In the genomic region with DNA sequence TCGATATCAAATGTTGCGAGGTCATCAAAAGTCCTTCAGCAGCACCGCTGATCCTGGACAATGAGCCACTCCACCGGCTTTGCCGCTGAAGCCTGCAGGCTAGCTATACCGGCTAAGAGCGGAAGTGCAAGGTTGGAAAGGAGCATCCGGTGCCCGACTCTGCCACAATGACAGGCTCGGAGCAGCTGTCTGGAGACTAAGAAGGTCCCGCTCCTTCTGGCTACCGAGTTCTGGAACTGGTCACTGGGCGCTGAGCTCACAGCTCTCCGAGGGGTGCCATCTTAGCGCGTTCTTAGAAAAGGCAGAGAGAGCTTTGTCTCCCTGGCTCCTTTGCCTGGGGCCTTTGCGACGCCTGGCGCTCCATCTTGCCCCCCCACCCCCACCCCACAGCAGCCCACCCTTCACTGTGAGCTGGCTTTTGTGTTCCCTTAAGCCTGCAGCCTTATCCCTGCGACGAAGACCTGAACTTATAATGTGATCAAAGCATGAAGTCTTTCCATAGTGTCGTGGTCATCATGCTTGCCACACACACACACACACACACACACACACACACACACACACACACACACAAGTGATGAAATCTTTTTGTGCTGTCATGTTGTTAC, we compare ENCODE assay signal across 9 mouse cellular contexts. TPM values are rescaled to one million over a fixed set of nuclear protein-coding genes. Genes with fewer than 3 reads are reported as not detected.
DNase-seq lines count a peak whose midpoint lies in the region; TF ChIP-seq lines count a peak whose summit lies in the region.
"Had no signal": no experiment of that assay in that cellular context is flagged by ENCODE, and none has a peak within 500 bp of the region (broad histone marks: within the 10 kb centered on the region; RNA-seq: fewer than 3 reads in every experiment).

No protein-coding gene starts in this region.

- no peaks in the 10 kb centered on the region for H3K27me3 ChIP-seq in liver, adult 2 months (ENCODE audit: control insufficient read depth, insufficient read depth, low read length)

- TF ChIP-seq CTCF in bone marrow, adult 2 months (IDR thresholded peaks at IDR 0.05; ENCODE audit: control insufficient read depth, insufficient read depth, low read length) = no peak
- TF ChIP-seq CTCF in liver, adult 2 months (IDR thresholded peaks at IDR 0.05; ENCODE audit: low read depth, low read length) = no peak

- H3K79me2 ChIP-seq in liver, adult 2 months (ENCODE audit: control insufficient read depth, insufficient read depth, low read length) = no peaks in the 10 kb centered on the region

- DNase-seq in gastrocnemius, postnatal 10 days = peak; percentile 33
- DNase-seq in gastrocnemius, postnatal 36 days = no peak
- DNase-seq in heart, postnatal 14 days = peak; percentile 24 to 43
- no peak for DNase-seq in liver, adult 2 months (ENCODE audit: extremely low read depth, low read depth, low spot score)
- peak; percentile 71 for DNase-seq in naive thymus-derived CD4-positive, alpha-beta T cell, adult 2 months (ENCODE audit: low read depth)
- DNase-seq in yolk sac, embryonic 10.5 days (ENCODE audit: low spot score) = no peak
- no peak for DNase-seq in right cerebral cortex, postnatal 10 days (ENCODE audit: low spot score in 2 of 2)

- peaks cover 2% of the 10 kb centered on the region; the same call in 1 of the 2 replicates for H3K4me1 ChIP-seq in bone marrow, adult 2 months (ENCODE audit: control insufficient read depth, insufficient read depth, low read length)
- H3K4me1 ChIP-seq in liver, adult 2 months (ENCODE audit: control insufficient read depth, insufficient read depth, low read length) = no peaks in the 10 kb centered on the region; the same call in 1 of the 2 replicates

- H3K27ac ChIP-seq in bone marrow, adult 2 months (ENCODE audit: control insufficient read depth, insufficient read depth, low read depth, low read length, poor library complexity) = peak overlapping the region; percentile 6; the same call in 1 of the 2 replicates
- no peak overlapping the region for H3K27ac ChIP-seq in liver, adult 2 months (replicated peaks; ENCODE audit: insufficient read depth, low read depth, low read length)

- H3K9ac ChIP-seq in liver, adult 2 months (ENCODE audit: low read depth, low read length) = no peak overlapping the region

- no peaks in the 10 kb centered on the region for H3K36me3 ChIP-seq in liver, adult 2 months (ENCODE audit: control insufficient read depth, insufficient read depth, low read length)
- H3K36me3 ChIP-seq: G1E had no signal

- TF ChIP-seq POLR2A in bone marrow, adult 2 months (IDR thresholded peaks at IDR 0.05; ENCODE audit: borderline replicate concordance, control insufficient read depth, low read depth, low read length) = no peak
- TF ChIP-seq POLR2A in liver, adult 2 months (IDR thresholded peaks at IDR 0.05; ENCODE audit: extremely low read depth, insufficient read depth, low read length) = 0 out of 2 replicates have a peak, but pooled peaks have one; percentile 10

- H3K4me3 ChIP-seq in bone marrow, adult 2 months (replicated peaks; ENCODE audit: control insufficient read depth, low read depth, low read length) = peak overlapping the region; percentile 33
- no peak overlapping the region for H3K4me3 ChIP-seq in liver, adult 2 months (ENCODE audit: insufficient read depth, low read depth, low read length)

- intact Hi-C loops in gastrocnemius, postnatal 36 days (cut with DNase I) = no loop called here
- intact Hi-C loops in heart, postnatal 14 days (cut with DNase I) = no loop called here

- WGBS in bone marrow, adult 2 months = 12% methylated on average over 22 of the region's 22 CpGs
- WGBS in liver, adult 2 months = 33% methylated on average over 22 of the region's 22 CpGs

RNA-seq across cellular contexts. Expression of gene Lta4h, which starts 22.2 kb away (rescaled TPM):
- total RNA-seq in gastrocnemius, postnatal 10 days (2021) = 10 to 100 TPM; 38.5 to 46.5 TPM
- 10 to 100 TPM; 23.5 to 24.2 TPM for total RNA-seq in gastrocnemius, postnatal 36 days (2021)
- 147 and 309 TPM in 2 replicates for polyA plus RNA-seq in bone marrow, adult 2 months (2011; ENCODE audit: insufficient read depth, insufficient read length, low replicate concordance, missing spikeins)
- 10 to 100 TPM; 41.6 to 46.0 TPM for total RNA-seq in heart, postnatal 14 days (2021)
- total RNA-seq in liver, adult 2 months (2014; rRNA removed) = 24.0 TPM in 2 replicates
- polyA plus RNA-seq in liver, adult 2 months (2012; rRNA removed) = 31.4 and 34.0 TPM in 2 replicates

RNA-seq across cellular contexts. Expression of gene Hal, which starts 57.5 kb away (rescaled TPM):
- under 1 TPM; 0.09 to 0.56 TPM for total RNA-seq in gastrocnemius, postnatal 10 days (2021)
- under 1 TPM; 0.05 TPM for total RNA-seq in gastrocnemius, postnatal 36 days (2021)
- 2.0 and 6.1 TPM in 2 replicates for polyA plus RNA-seq in bone marrow, adult 2 months (2011; ENCODE audit: insufficient read depth, insufficient read length, low replicate concordance, missing spikeins)
- total RNA-seq in heart, postnatal 14 days (2021) = under 1 TPM; 0.38 to 0.44 TPM
- 293 and 381 TPM in 2 replicates for total RNA-seq in liver, adult 2 months (2014; rRNA removed)
- polyA plus RNA-seq in liver, adult 2 months (2012; rRNA removed) = 284 and 348 TPM in 2 replicates
- polyA plus RNA-seq: G1E had no signal

Comparison
In these comparisons a context has a peak if more than half of its experiments do, and no peak if none do; other contexts are left out.
1. DNase-seq: peak in gastrocnemius, postnatal 10 days (single experiment), heart, postnatal 14 days (2 of 2) and naive thymus-derived CD4-positive, alpha-beta T cell, adult 2 months (single experiment); none in gastrocnemius, postnatal 36 days (0 of 2), liver, adult 2 months (single experiment), yolk sac, embryonic 10.5 days (single experiment) and right cerebral cortex, postnatal 10 days (0 of 2).
2. RNA of gene Hal, which starts 57.5 kb away (total RNA-seq): 293 to 381 TPM in liver, adult 2 months; 0.09 to 0.56 TPM in gastrocnemius, postnatal 10 days, 0.38 to 0.44 TPM in heart, postnatal 14 days and 0.05 TPM in gastrocnemius, postnatal 36 days; every median in the first group is over 100 times any median in the second.